Mouse (Mus musculus): ENCODE data around the gene Nectin1.

- TF ChIP-seq CTCF (IDR thresholded peaks at IDR 0.05; ENCODE audit: low read depth), result no peak
- no peak for TF ChIP-seq EP300 (IDR thresholded peaks at IDR 0.05; ENCODE audit: low read depth)
These were observed 81.4 kb downstream of the Nectin1 start for GRCm38 (mm10) chr9:43825178-43825577.

Measured in liver, embryonic 14.5 days (tissue).